14 mouse cellular contexts compared by ENCODE assay signal in the genomic region with DNA sequence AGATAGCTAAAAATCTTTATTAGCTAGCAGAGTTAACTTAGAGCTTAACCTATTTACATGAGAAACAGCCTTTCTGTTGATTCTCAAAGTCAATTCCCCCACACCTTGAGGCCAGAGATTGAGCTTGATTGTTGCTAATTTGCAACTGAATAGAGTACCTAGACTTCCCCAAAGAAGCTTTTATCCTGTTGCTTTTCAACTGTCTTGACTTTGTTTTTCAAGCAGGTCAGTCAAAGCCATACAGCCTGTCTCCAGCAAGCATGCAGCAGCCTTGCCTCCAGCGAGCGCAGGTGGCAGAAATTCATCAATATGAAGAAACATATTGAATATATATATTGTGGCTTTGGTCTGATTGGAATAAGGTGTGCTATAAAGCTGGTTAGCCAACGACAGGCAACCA. TPM values are rescaled to one million over a fixed set of nuclear protein-coding genes. Genes with fewer than 3 reads are reported as not detected.
"Had no signal": no experiment of that assay in that cellular context is flagged by ENCODE, and none has a peak within 500 bp of the region (broad histone marks: within the 10 kb centered on the region; RNA-seq: fewer than 3 reads in every experiment).

No protein-coding gene starts in this region.

RNA-seq across cellular contexts. Expression of a gene that starts 18.1 kb away (rescaled TPM):
- total RNA-seq: neutrophil, adult 5-6 weeks had no signal
- polyA plus RNA-seq: neural tube, embryonic 13.5 days; neural tube, embryonic 14.5 days; neural tube, embryonic 15.5 days; small intestine, adult 2 months; spleen, adult 2 months; stomach, embryonic 14.5 days; stomach, embryonic 15.5 days; stomach, embryonic 16.5 days; stomach, postnatal 0 days; testis, adult 2 months; thymus, adult 2 months; thymus, postnatal 0 days; urinary bladder, adult 2 months had no signal

RNA-seq across cellular contexts. Expression of a gene that starts 23.8 kb away (rescaled TPM):
- total RNA-seq: neutrophil, adult 5-6 weeks had no signal
- polyA plus RNA-seq: neural tube, embryonic 13.5 days; neural tube, embryonic 14.5 days; neural tube, embryonic 15.5 days; small intestine, adult 2 months; spleen, adult 2 months; stomach, embryonic 14.5 days; stomach, embryonic 15.5 days; stomach, embryonic 16.5 days; stomach, postnatal 0 days; testis, adult 2 months; thymus, adult 2 months; thymus, postnatal 0 days; urinary bladder, adult 2 months had no signal

RNA-seq across cellular contexts. Expression of a gene that starts 36.7 kb away (rescaled TPM):
- total RNA-seq: neutrophil, adult 5-6 weeks had no signal
- polyA plus RNA-seq: neural tube, embryonic 13.5 days; neural tube, embryonic 14.5 days; neural tube, embryonic 15.5 days; small intestine, adult 2 months; spleen, adult 2 months; stomach, embryonic 14.5 days; stomach, embryonic 15.5 days; stomach, embryonic 16.5 days; stomach, postnatal 0 days; testis, adult 2 months; thymus, adult 2 months; thymus, postnatal 0 days; urinary bladder, adult 2 months had no signal
